In genomic region chr1:74771845-74771930, GRCm38 (mm10) we compare ENCODE assay signal across 9 mouse cellular contexts. TPM values are rescaled to one million over a fixed set of nuclear protein-coding genes. Genes with fewer than 3 reads are reported as not detected.
DNase-seq lines count a peak whose midpoint lies in the region; ATAC-seq and TF ChIP-seq lines count a peak whose summit lies in the region.
"Had no signal": no experiment of that assay in that cellular context is flagged by ENCODE, and none has a peak within 500 bp of the region (broad histone marks: within the 10 kb centered on the region; RNA-seq: fewer than 3 reads in every experiment).

TSS of gene Wnt6 (plus strand) at chr1:74771892.

- H3K9me3 ChIP-seq in kidney, postnatal 0 days (replicated peaks; ENCODE audit: low read length), result no peaks in the 10 kb centered on the region
- no peaks in the 10 kb centered on the region for H3K9me3 ChIP-seq in embryonic facial prominence, embryonic 14.5 days (ENCODE audit: control insufficient read depth, low read length)
- H3K9me3 ChIP-seq in intestine, embryonic 16.5 days (ENCODE audit: control insufficient read depth, low read length), result no peaks in the 10 kb centered on the region
- no peaks in the 10 kb centered on the region for H3K9me3 ChIP-seq in neural tube, embryonic 12.5 days

- DNase-seq in kidney, postnatal 0 days (ENCODE audit: low spot score), result no peak
- no peak for DNase-seq in kidney, postnatal 10 days
- DNase-seq in embryonic facial prominence, embryonic 14.5 days (ENCODE audit: low spot score), result no peak
- no peak for DNase-seq in thymus, postnatal 25 days
- DNase-seq in gastrocnemius, postnatal 4 days (ENCODE audit: low spot score in 2 of 2), result no peak
- DNase-seq in retina, postnatal 1 day, result no peak

- ATAC-seq in kidney, postnatal 0 days (replicated peaks; ENCODE audit: low FRiP score, low read depth), result no peak
- no peak for ATAC-seq in embryonic facial prominence, embryonic 14.5 days (ENCODE audit: low read depth)
- ATAC-seq in intestine, embryonic 16.5 days, result no peak
- ATAC-seq in neural tube, embryonic 12.5 days (ENCODE audit: low FRiP score, low read depth), result no peak

- TF ChIP-seq CTCF in kidney, postnatal 0 days (IDR thresholded peaks at IDR 0.05; ENCODE audit: low read depth), result no peak

- peak within 1 kb of the TSS; percentile 89 for H3K4me2 ChIP-seq in kidney, postnatal 0 days (ENCODE audit: low read length)
- H3K4me2 ChIP-seq in embryonic facial prominence, embryonic 14.5 days (ENCODE audit: low read depth, low read length), result peak within 1 kb of the TSS; percentile 87
- peak within 1 kb of the TSS; percentile 94 for H3K4me2 ChIP-seq in intestine, embryonic 16.5 days (ENCODE audit: low read depth, low read length)
- peak within 1 kb of the TSS; percentile 95 for H3K4me2 ChIP-seq in neural tube, embryonic 12.5 days (replicated peaks)

- H3K27me3 ChIP-seq in kidney, postnatal 0 days (ENCODE audit: insufficient read depth, low read length), result peaks cover 40% of the 10 kb centered on the region
- peaks cover 73% of the 10 kb centered on the region for H3K27me3 ChIP-seq in embryonic facial prominence, embryonic 14.5 days (replicated peaks; ENCODE audit: control insufficient read depth, insufficient read depth, low read length)
- peaks cover 59% of the 10 kb centered on the region for H3K27me3 ChIP-seq in intestine, embryonic 16.5 days (replicated peaks; ENCODE audit: control insufficient read depth, insufficient read depth, low read length)
- H3K27me3 ChIP-seq in neural tube, embryonic 12.5 days (replicated peaks), result peaks cover 90% of the 10 kb centered on the region

- no peak within 1 kb of the TSS for H3K27ac ChIP-seq in kidney, postnatal 0 days
- no peak within 1 kb of the TSS; the same call in 1 of the 2 replicates for H3K27ac ChIP-seq in embryonic facial prominence, embryonic 14.5 days (replicated peaks; ENCODE audit: low read depth, low read length)
- no peak within 1 kb of the TSS for H3K27ac ChIP-seq in intestine, embryonic 16.5 days (ENCODE audit: low read length)
- H3K27ac ChIP-seq in neural tube, embryonic 12.5 days, result no peak within 1 kb of the TSS

- H3K4me3 ChIP-seq in kidney, postnatal 0 days (replicated peaks; ENCODE audit: low read depth, low read length), result peak within 1 kb of the TSS; percentile 44
- peak within 1 kb of the TSS; percentile 54 for H3K4me3 ChIP-seq in embryonic facial prominence, embryonic 14.5 days (ENCODE audit: low read depth, low read length)
- peak within 1 kb of the TSS; percentile 52 for H3K4me3 ChIP-seq in intestine, embryonic 16.5 days (ENCODE audit: low read length)
- H3K4me3 ChIP-seq in neural tube, embryonic 12.5 days, result peak within 1 kb of the TSS; percentile 47

- 0 out of 2 replicates have a peak within 1 kb of the TSS, but pooled peaks have one; percentile 31 for H3K9ac ChIP-seq in kidney, postnatal 0 days (ENCODE audit: low read depth, low read length)
- peak within 1 kb of the TSS; percentile 62 for H3K9ac ChIP-seq in embryonic facial prominence, embryonic 14.5 days (ENCODE audit: low read depth, low read length)
- peak within 1 kb of the TSS; percentile 54 for H3K9ac ChIP-seq in intestine, embryonic 16.5 days (ENCODE audit: low read depth, low read length)
- peak within 1 kb of the TSS; percentile 65 for H3K9ac ChIP-seq in neural tube, embryonic 12.5 days

- H3K36me3 ChIP-seq in kidney, postnatal 0 days (ENCODE audit: insufficient read depth, low read length), result no peaks in the 10 kb centered on the region
- no peaks in the 10 kb centered on the region for H3K36me3 ChIP-seq in embryonic facial prominence, embryonic 14.5 days (ENCODE audit: control insufficient read depth, insufficient read depth, low read length)
- H3K36me3 ChIP-seq in intestine, embryonic 16.5 days (ENCODE audit: control insufficient read depth, insufficient read depth, low read length), result no peaks in the 10 kb centered on the region
- no peaks in the 10 kb centered on the region for H3K36me3 ChIP-seq in neural tube, embryonic 12.5 days

- WGBS in kidney, postnatal 0 days, result 0% methylated on average over 4 of the region's 8 CpGs
- WGBS in embryonic facial prominence, embryonic 14.5 days, result no CpG with 5 or more reads among the region's 8 CpGs
- 0% methylated on average over 4 of the region's 8 CpGs for WGBS in intestine, embryonic 16.5 days
- WGBS in neural tube, embryonic 12.5 days, result 0% methylated on average over 7 of the region's 8 CpGs

- H3K4me1 ChIP-seq in kidney, postnatal 0 days (replicated peaks; ENCODE audit: insufficient read depth, low read length), result peaks cover 19% of the 10 kb centered on the region
- peaks cover 16% of the 10 kb centered on the region for H3K4me1 ChIP-seq in embryonic facial prominence, embryonic 14.5 days (ENCODE audit: control insufficient read depth, insufficient read depth, low read length)
- H3K4me1 ChIP-seq in intestine, embryonic 16.5 days (ENCODE audit: control insufficient read depth, insufficient read depth, low read length), result peaks cover 21% of the 10 kb centered on the region; the same call in 1 of the 2 replicates
- H3K4me1 ChIP-seq in neural tube, embryonic 12.5 days, result peaks cover 23% of the 10 kb centered on the region

RNA-seq across cellular contexts. Expression of gene Wnt6, which starts in this region (rescaled TPM):
- polyA plus RNA-seq in kidney, postnatal 0 days (2015; fragmentation: Nextera tagmentation; extraction: Ambion mirVana), result 1.9 and 2.2 TPM in 2 replicates
- 16.1 and 23.1 TPM in 2 replicates for polyA plus RNA-seq in embryonic facial prominence, embryonic 14.5 days (2014; fragmentation: Nextera tagmentation; extraction: Ambion mirVana)
- polyA plus RNA-seq in intestine, embryonic 16.5 days (2015; fragmentation: Nextera tagmentation; extraction: Ambion mirVana), result 0.22 and 0.49 TPM in 2 replicates
- 12.5 and 13.8 TPM in 2 replicates for polyA plus RNA-seq in neural tube, embryonic 12.5 days (2016; fragmentation: Nextera tagmentation; extraction: Ambion mirVana)
- total RNA-seq in gastrocnemius, postnatal 4 days (2021), result 1 to 10 TPM; 1.1 to 1.8 TPM
- total RNA-seq: common myeloid progenitor, adult 5-6 weeks had no signal
